Mouse (Mus musculus) small intestine, adult 2 months (tissue): ENCODE data around the gene Slc35b3.

Source experiments
- CTCF ChIP-seq: fragments of 200-500 bp; IDR thresholded peaks from 2 replicates; pipeline ENCODE4 v1.5.1; 2012; ENCODE audit warnings: low read depth, mild to moderate bottlenecking, control low read depth, inconsistent platforms, low read length, moderate library complexity, mixed read lengths; ENCODE audit not compliant: insufficient replicate concordance, insufficient read length; ENCODE audit errors: extremely low read depth
- POLR2A ChIP-seq: fragments of 200-500 bp; IDR thresholded peaks from 2 replicates; pipeline ENCODE4 v1.6.1; 2012; ENCODE audit warnings: low read depth, mild to moderate bottlenecking, control low read depth, inconsistent platforms, low read length, moderate library complexity

DNA sequence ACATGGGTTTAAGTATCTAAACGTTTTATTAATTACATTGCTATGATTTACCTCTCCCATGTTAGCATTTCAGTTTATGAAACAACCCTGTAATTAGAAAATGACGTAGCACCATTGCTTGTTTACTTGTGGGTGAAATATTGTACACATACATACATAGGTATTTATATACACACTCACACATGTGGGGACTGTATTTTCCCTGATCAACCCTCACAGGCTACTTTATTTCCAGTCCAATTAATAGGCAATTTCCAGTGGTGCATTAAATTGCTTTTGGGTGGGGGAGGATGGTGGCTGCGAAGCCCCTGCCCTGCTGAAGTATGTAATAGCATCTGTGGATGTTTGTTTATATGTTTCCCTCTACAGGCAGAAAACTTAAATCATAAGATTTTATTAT lies 68.3 kb downstream of the Slc35b3 start:
- no peak for TF ChIP-seq POLR2A
- no peak for TF ChIP-seq CTCF
